Mouse (Mus musculus) liver, adult 2 months (tissue): ENCODE measurements at regions not wholly inside any gene's neighbourhood (a gene's known extent, or its start where the extent isn't known, plus 50 kb on each side); places are given as distances from the start of the nearest gene placed in this dataset.

Experiments used
- CTCF ChIP-seq: fragments of 200-500 bp; IDR thresholded peaks from 2 replicates; pipeline ENCODE4 v1.5.1; 2011; ENCODE audit warnings: low read depth, low read length, control low read depth
- POLR2A ChIP-seq: fragments of 200-500 bp; IDR thresholded peaks from 2 replicates; pipeline ENCODE4 v1.6.1; 2011; ENCODE audit warnings: low read length, control low read depth; ENCODE audit not compliant: insufficient read depth; ENCODE audit errors: extremely low read depth

GRCm38 (mm10) chr13:113500373-113500990, 117.9 kb downstream of the Snx18 start:
- TF ChIP-seq CTCF (no peak), POLR2A (no peak)
